Mouse (Mus musculus): Measurements from ENCODE around the gene Camta1.

Gene Camta1

GRCm38 (mm10) chr4:151344811-151345210, 516.9 kb downstream of the Camta1 start:
- in situ Hi-C loops (cut with MboI; ENCODE audit: low sequenced_read_pairs): no loop called here

DNA sequence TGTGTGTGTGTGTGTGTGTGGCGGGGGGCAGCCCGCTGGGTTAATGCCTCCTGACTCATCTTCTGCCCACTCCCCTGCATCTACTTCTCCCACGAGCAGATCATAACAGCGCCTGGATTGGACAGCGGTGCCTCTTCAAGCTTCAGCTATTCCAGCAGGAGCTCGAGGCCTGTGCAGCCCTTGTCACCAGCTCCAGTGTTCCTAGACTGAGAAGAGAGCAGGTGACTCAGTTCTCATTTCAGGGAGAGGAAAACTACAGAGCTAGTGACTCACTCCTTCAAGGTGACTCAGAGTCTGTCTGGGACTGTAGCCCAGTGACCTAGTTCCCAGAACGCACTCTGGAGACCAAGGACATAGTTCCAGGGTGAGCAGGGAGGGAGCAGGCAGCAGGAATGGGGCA, 522.3 kb downstream of the Camta1 start:
- in situ Hi-C loops (cut with MboI; ENCODE audit: low sequenced_read_pairs): no loop called here

GRCm38 (mm10) chr4:151338931-151339330, 522.7 kb downstream of the Camta1 start:
- in situ Hi-C loops (cut with MboI; ENCODE audit: low sequenced_read_pairs): no loop called here

GRCm38 (mm10) chr4:151337543-151337942, 524.1 kb downstream of the Camta1 start:
- in situ Hi-C loops (cut with MboI; ENCODE audit: low sequenced_read_pairs): no loop called here

DNA sequence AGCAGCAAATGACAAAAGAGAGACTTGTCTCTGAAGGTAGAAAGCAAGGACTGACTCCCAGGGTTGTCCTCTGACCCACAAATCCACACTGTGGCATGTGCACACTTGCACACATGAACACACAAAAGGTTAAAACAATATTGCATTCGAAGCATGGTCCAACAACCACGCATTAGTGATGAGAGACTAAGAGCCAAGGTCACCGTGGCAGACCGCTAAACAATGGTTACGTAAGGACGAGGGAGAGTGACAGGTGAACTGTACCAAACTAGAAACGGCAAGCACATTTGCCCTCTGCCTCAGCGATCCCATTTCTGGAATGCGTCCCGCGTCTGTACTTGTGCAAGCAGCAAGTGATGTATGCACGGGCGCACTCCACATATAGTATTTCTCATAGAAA, 525.3 kb downstream of the Camta1 start:
- in situ Hi-C loops (cut with MboI; ENCODE audit: low sequenced_read_pairs): no loop called here

GRCm38 (mm10) chr4:151334951-151335742, 526.5 kb downstream of the Camta1 start:
- in situ Hi-C loops (cut with MboI; ENCODE audit: low sequenced_read_pairs): no loop called here

- in situ Hi-C loops (cut with MboI; ENCODE audit: low sequenced_read_pairs): no loop called here
Observed at GRCm38 (mm10) chr4:151332074-151332849, 529.4 kb downstream of the Camta1 start.

DNA sequence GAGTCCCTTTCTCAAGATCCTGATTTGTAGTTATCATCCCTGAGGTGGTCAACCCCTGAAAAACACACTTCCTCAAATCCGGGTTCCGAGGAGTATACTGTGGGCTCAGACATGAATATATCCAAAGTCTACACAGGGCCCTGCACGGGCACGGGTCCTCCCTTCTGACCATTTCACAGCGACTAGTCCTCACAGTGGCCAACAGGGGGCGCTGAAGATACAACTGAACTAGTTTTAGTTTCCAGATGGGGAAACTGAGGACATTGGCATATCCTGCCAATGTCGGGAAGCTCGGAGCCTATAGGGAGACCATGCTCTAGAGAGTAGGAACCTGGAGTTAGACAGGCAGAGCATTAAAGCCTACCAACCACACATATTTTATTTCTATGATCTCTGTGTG, 530.7 kb downstream of the Camta1 start:
- in situ Hi-C loops (cut with MboI; ENCODE audit: low sequenced_read_pairs): no loop called here

- in situ Hi-C loops (cut with MboI; ENCODE audit: low sequenced_read_pairs): no loop called here
Observed at GRCm38 (mm10) chr4:151328071-151328470, 533.6 kb downstream of the Camta1 start.

- in situ Hi-C loops (cut with MboI; ENCODE audit: low sequenced_read_pairs): no loop called here
Observed at GRCm38 (mm10) chr4:151326971-151327686, 534.5 kb downstream of the Camta1 start.

- in situ Hi-C loops (cut with MboI; ENCODE audit: low sequenced_read_pairs): no loop called here
Observed at GRCm38 (mm10) chr4:151316428-151316827, 545.2 kb downstream of the Camta1 start.

DNA sequence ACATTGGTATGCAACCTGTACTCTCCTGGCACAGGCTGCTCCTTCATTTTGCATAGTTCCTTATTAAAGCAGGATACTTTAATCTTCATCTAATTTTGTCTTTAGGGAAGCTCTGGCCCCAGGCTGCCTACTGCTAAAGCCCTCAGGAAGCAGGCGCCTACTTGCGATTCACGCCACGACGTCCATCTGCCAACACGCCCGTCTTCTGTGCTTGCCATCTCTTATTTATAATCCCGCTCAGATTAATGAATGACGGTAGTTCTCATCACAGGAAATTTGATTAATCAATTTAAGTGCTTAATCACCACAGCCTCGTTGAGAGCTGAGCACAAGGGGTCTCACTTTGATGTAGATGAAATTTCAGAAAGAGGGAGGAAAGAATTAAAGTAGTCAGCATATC, 546.0 kb downstream of the Camta1 start:
- in situ Hi-C loops (cut with MboI; ENCODE audit: low sequenced_read_pairs): no loop called here

DNA sequence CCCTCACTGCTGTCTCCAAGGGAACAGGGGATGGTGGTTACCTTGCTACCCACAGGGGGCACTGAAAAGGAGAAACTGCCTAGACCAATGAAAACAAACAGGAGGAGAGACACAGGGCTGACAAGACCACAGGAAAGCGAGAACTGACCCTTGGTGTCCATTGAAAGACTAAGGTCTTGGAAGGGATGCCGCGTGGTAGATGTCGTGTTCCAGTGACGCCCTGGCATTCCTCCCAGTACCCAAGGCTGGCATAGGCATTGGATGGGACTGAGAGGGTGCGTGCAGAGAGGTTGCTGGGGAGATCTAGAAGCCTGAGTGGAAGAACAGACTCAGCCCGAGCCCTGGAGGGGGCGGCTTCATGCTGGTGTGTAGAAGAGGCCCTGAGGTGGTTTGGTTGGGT, 550.9 kb downstream of the Camta1 start:
- in situ Hi-C loops (cut with MboI; ENCODE audit: low sequenced_read_pairs): no loop called here

DNA sequence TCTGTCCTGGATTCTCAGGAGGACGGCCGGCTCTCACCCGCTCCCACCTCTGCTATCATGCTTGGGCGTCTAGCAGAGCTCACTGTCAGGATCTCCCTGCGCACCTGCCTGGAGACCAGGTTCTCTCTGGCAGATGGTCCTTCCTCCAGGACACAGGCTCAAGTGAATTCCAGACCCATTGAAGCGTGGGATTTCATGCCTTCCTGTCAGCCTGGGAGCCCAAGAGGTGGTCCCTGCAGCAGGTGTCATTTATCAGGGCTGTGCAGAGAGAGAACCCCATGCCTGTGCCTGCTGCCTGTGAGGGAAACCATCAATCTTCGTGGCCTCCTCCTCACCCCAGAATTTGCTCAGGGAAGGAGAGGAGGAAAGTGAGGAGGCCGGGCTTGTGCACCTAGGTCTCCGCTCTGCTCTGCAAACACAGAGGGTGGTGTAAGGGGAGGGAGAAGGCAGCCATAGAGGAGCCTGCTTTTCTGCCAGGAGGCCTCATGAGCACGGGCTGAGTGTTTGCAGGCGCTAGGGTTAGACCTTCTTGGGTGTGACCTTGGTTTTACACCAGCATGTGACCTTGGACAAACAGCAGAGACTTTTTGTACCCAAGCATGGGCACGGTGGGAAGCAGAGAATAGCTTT, 551.5 kb downstream of the Camta1 start:
- in situ Hi-C loops (cut with MboI; ENCODE audit: low sequenced_read_pairs): no loop called here

DNA sequence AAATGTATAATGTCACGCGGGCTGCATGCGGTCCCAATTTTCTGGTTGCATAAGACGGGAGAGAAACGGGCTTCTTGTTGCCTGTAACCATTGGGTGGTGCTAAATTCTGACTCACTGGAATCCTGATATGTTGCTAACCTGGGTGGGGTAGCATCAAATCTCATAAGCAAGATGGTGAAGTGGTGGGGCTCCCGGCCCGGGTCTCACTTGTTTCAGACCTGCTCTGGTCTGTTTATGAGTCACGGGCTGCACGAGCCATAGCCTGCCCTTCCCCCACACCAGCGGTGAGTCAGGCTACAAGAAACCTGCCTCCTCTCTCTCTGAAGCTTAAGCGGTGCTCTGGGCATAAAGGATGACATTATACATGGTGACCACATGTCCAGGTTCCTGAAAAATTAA, 554.8 kb downstream of the Camta1 start:
- in situ Hi-C loops (cut with MboI; ENCODE audit: low sequenced_read_pairs): no loop called here

DNA sequence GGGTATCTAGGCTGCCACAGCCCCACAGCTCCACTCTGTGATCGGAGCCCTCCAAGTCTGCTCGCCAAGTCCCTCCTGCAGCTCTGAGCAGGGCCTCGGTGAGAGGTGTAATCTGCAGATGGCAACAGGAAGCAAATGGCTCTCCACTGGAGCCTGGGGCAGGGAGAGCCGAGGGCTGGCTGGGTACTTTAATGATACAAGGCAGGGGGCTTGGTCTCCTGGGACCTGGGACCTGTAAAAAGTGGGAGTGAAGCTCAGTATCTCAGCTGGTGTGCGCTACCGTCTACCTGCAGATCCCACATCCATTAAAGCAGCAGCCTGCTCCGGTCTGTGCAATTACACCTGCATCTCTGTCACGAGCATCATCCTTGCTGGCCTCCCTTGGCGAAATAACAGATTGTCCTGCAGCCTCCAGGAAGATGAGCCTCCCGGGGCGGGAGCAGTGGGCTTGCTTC, 555.3 kb downstream of the Camta1 start:
- in situ Hi-C loops (cut with MboI; ENCODE audit: low sequenced_read_pairs): no loop called here

GRCm38 (mm10) chr4:151305761-151306160, 555.9 kb downstream of the Camta1 start:
- in situ Hi-C loops (cut with MboI; ENCODE audit: low sequenced_read_pairs): no loop called here

- in situ Hi-C loops (cut with MboI; ENCODE audit: low sequenced_read_pairs): no loop called here
Observed at GRCm38 (mm10) chr4:151303931-151304330, 557.7 kb downstream of the Camta1 start.

DNA sequence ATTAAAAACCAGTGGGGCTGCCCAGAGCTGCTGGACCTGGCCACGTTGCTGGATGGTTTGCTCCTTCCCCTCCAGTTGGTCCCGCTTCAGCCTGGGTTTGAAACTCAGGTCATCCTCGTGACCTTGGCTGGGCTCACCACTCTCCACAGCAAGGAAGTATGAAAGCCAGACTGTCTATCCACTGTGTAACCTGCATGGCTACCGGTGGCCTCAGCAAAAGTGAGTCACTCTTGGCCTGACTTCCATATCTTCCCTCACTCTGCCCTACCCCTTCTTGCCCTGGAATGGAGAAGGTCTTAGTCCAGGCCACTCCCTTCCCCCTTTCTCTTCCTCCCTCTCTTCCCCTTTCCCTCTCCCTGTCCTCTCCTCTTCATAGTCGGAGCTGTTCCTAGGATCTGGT, 558.2 kb downstream of the Camta1 start:
- in situ Hi-C loops (cut with MboI; ENCODE audit: low sequenced_read_pairs): no loop called here

DNA sequence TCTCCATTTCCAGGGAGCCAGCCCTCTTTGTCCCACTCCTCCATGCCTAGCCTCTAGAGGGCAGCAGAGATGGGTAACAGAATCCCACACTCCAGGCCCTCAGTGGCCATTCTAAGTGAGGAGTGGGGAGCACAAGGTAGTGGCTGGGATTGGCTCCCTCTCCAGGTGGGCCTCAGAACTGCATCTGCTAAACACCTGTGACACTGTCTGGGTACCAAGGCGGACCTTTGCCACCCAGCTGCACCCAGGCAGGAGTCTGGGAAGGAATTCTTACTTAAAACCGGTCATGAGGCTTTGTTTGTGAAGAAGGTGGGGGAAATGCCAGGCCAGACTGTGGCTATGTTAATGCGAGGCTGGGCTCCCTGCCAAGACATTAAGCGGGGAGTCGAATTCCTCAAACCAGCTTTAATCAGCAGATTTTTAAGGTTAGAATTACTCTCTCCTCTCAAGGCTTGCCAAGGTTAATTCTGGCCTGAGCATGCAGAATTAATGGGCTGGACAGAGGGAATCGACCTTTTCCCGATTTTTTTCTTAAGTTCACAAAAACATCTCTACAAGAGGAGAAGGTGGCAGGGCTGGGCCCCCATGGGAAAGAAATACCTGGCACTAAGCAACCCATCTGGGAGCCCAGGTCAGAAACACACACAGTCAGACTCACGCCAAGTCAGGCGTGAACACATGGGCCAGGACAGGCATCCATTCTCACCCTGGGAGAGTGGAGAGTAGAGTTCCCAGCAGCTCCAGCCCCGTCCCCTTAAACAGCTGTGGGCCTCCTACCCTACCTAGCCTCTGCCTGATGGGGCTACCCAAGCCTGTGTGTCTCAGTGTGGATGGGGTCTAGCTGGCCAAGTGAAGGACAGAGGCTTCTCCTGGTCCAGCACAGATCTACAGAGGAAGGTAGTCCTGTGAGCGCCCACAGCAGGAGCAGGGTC, 559.2 kb downstream of the Camta1 start:
- in situ Hi-C loops (cut with MboI; ENCODE audit: low sequenced_read_pairs): no loop called here
